Mouse (Mus musculus): ENCODE measurements around the gene Cwc25. TPM values are rescaled to one million over a fixed set of nuclear protein-coding genes. Genes with fewer than 3 reads are reported as not detected.

Gene Cwc25
- polyA plus RNA-seq (2012; rRNA removed), result 1.8 and 1.9 TPM in 2 replicates

GRCm38 (mm10) chr11:97766154-97766881 is at the start of gene Cwc25:
TSS of gene Cwc25 (minus strand) at chr11:97766556.

GRCm38 (mm10) chr11:97798782-97799145 is 32.4 kb upstream of the Cwc25 start, which contains the start of gene Lasp1:
TSS of gene Lasp1 (plus strand) at chr11:97799000.

GRCm38 (mm10) chr11:97781832-97782563 is 15.6 kb upstream of the Cwc25 start, which contains the start of gene Rpl23:
TSS of gene Rpl23 (minus strand) at chr11:97782437.

GRCm38 (mm10) chr11:97775808-97776496 is 9.6 kb upstream of the Cwc25 start, which contains the start of gene 1700001P01Rik:
TSS of gene 1700001P01Rik (minus strand) at chr11:97775918.

GRCm38 (mm10) chr11:97744063-97744717 is 22.2 kb downstream of the Cwc25 start, which contains the start of gene Pip4k2b:
TSS of gene Pip4k2b (minus strand) at chr11:97744704.

GRCm38 (mm10) chr11:97703039-97703826 is 63.1 kb downstream of the Cwc25 start, which contains the start of gene Psmb3:
TSS of gene Psmb3 (plus strand) at chr11:97703399.

GRCm38 (mm10) chr11:97700003-97700745 is 66.2 kb downstream of the Cwc25 start, which contains the start of gene Pcgf2:
TSS of gene Pcgf2 (minus strand) at chr11:97700497.

Other genes with a start within 250 kb of the Cwc25 start
- gene Srcin1, start 190.4 kb downstream of the Cwc25 start, polyA plus RNA-seq (2012; rRNA removed), result 1.3 and 1.5 TPM in 2 replicates
- gene Epop, start 136.9 kb downstream of the Cwc25 start, polyA plus RNA-seq (2012; rRNA removed), result 10.8 and 47.3 TPM in 2 replicates
- 17.2 and 18.0 TPM in 2 replicates for gene Mllt6, start 103.1 kb downstream of the Cwc25 start, polyA plus RNA-seq (2012; rRNA removed)
- gene Cisd3, start 80.7 kb downstream of the Cwc25 start, polyA plus RNA-seq (2012; rRNA removed), result 20.8 and 28.9 TPM in 2 replicates
- gene Pcgf2, start 66.1 kb downstream of the Cwc25 start, polyA plus RNA-seq (2012; rRNA removed), result 61.2 and 61.9 TPM in 2 replicates
- gene Psmb3, start 63.2 kb downstream of the Cwc25 start, polyA plus RNA-seq (2012; rRNA removed), result 154 and 171 TPM in 2 replicates
- gene Pip4k2b, start 21.9 kb downstream of the Cwc25 start, polyA plus RNA-seq (2012; rRNA removed), result 3.1 and 4.2 TPM in 2 replicates
- gene 1700001P01Rik, start 9.4 kb upstream of the Cwc25 start, polyA plus RNA-seq (2012; rRNA removed), result not detected in 2 replicates
- 11.0 and 11.8 TPM in 2 replicates for gene Rpl23, start 15.9 kb upstream of the Cwc25 start, polyA plus RNA-seq (2012; rRNA removed)
- gene Lasp1, start 32.4 kb upstream of the Cwc25 start, polyA plus RNA-seq (2012; rRNA removed), result 129 and 134 TPM in 2 replicates
- 0.18 and 0.49 TPM in 2 replicates for gene B230217C12Rik, start 74.2 kb upstream of the Cwc25 start, polyA plus RNA-seq (2012; rRNA removed)
- 0.14 TPM in 1 of 2 replicates, not detected in the other for gene Fbxo47, start 117.6 kb upstream of the Cwc25 start, polyA plus RNA-seq (2012; rRNA removed)
- 0.67 and 0.73 TPM in 2 replicates for gene Plxdc1, start 219.9 kb upstream of the Cwc25 start, polyA plus RNA-seq (2012; rRNA removed)
- gene Arl5c, start 229.6 kb upstream of the Cwc25 start, polyA plus RNA-seq (2012; rRNA removed), result 0.55 and 0.78 TPM in 2 replicates

All from stomach, adult 2 months (tissue).